In the genomic region with DNA sequence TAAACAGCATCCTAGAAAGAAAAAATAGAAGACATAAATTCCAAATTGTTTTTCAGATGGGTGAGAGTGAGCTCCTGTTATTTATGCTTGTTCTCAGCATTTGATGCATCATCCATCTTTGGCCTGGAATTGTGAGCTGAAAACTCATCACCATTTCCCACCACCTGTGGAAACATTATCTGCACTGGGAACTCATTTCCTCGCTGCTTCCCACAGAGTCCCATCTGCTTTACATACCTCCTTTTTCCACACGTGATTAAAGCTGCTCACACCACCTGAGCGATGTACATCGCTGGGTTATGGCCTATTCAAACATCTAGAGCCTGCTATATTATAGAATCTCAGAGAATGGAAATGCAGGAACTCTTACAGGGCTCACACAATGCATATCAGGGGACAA, we compare ENCODE assay signal across 14 mouse cellular contexts.
"Had no signal": no experiment of that assay in that cellular context is flagged by ENCODE, and none has a peak within 500 bp of the region (broad histone marks: within the 10 kb centered on the region; RNA-seq: fewer than 3 reads in every experiment).

No protein-coding gene starts in this region.

- H3K4me3 ChIP-seq: kidney, embryonic 15.5 days; limb, embryonic 15.5 days; liver, embryonic 12.5 days; megakaryocyte, embryonic 14.5 days; midbrain, embryonic 13.5 days; myocyte; neural tube, embryonic 15.5 days; stomach, embryonic 15.5 days had no signal

- H3K36me3 ChIP-seq: kidney, embryonic 15.5 days; limb, embryonic 15.5 days; liver, embryonic 12.5 days; midbrain, embryonic 13.5 days; neural tube, embryonic 15.5 days; stomach, embryonic 15.5 days had no signal

- H3K27me3 ChIP-seq: kidney, embryonic 15.5 days; limb, embryonic 15.5 days; liver, embryonic 12.5 days; megakaryocyte, embryonic 14.5 days; midbrain, embryonic 13.5 days; neural tube, embryonic 15.5 days; stomach, embryonic 15.5 days had no signal

- H3K4me2 ChIP-seq: kidney, embryonic 15.5 days; limb, embryonic 15.5 days; liver, embryonic 12.5 days; lung, embryonic 14.5 days; midbrain, embryonic 13.5 days; neural tube, embryonic 15.5 days; stomach, embryonic 15.5 days had no signal

- ATAC-seq: liver, embryonic 12.5 days; midbrain, embryonic 13.5 days had no signal

- DNase-seq: kidney, postnatal 14 days; lung, embryonic 14.5 days; lung, postnatal 10 days; lung, postnatal 4 days; thymus, adult 2 months; thymus, postnatal 25 days had no signal

- H3K4me1 ChIP-seq: kidney, embryonic 15.5 days; limb, embryonic 15.5 days; liver, embryonic 12.5 days; megakaryocyte, embryonic 14.5 days; midbrain, embryonic 13.5 days; neural tube, embryonic 15.5 days; stomach, embryonic 15.5 days had no signal

- H3K9me3 ChIP-seq: kidney, embryonic 15.5 days; limb, embryonic 15.5 days; liver, embryonic 12.5 days; megakaryocyte, embryonic 14.5 days; midbrain, embryonic 13.5 days; neural tube, embryonic 15.5 days; stomach, embryonic 15.5 days had no signal

- H3K27ac ChIP-seq: kidney, embryonic 15.5 days; limb, embryonic 15.5 days; liver, embryonic 12.5 days; midbrain, embryonic 13.5 days; neural tube, embryonic 15.5 days; stomach, embryonic 15.5 days had no signal

- H3K9ac ChIP-seq: kidney, embryonic 15.5 days; limb, embryonic 15.5 days; liver, embryonic 12.5 days; lung, embryonic 14.5 days; midbrain, embryonic 13.5 days; neural tube, embryonic 15.5 days; stomach, embryonic 15.5 days had no signal
